Comparison of ENCODE assay signal across 12 mouse cellular contexts in genomic region chr10:13832546-13833033, GRCm38 (mm10). TPM values are rescaled to one million over a fixed set of nuclear protein-coding genes. Genes with fewer than 3 reads are reported as not detected.
DNase-seq lines count a peak whose midpoint lies in the region; ATAC-seq and TF ChIP-seq lines count a peak whose summit lies in the region.
"Had no signal": no experiment of that assay in that cellular context is flagged by ENCODE, and none has a peak within 500 bp of the region (broad histone marks: within the 10 kb centered on the region; RNA-seq: fewer than 3 reads in every experiment).

No protein-coding gene starts in this region.

- 65% methylated on average over 7 of the region's 7 CpGs for WGBS in cerebellum, adult 2 months

- peaks cover 26% of the 10 kb centered on the region for H3K4me1 ChIP-seq in cerebellum, adult 2 months (ENCODE audit: control insufficient read depth, insufficient read depth, low read length)

- ATAC-seq in megakaryocyte progenitor cell, adult 5-6 weeks (replicated peaks; ENCODE audit: poor library complexity) = peak; percentile 45

- intact Hi-C loops in heart, postnatal 14 days (cut with DNase I) = no loop called here

- H3K27ac ChIP-seq in cerebellum, adult 2 months (ENCODE audit: insufficient read depth, low read length) = peak overlapping the region; percentile 75
- H3K27ac ChIP-seq: embryonic facial prominence, embryonic 12.5 days; heart, embryonic 15.5 days had no signal

- DNase-seq in cerebellum, adult 2 months = no peak
- no peak for DNase-seq in cerebellum, postnatal 36 days
- peak; percentile 89 for DNase-seq in NIH3T3 (ENCODE audit: low read depth)
- DNase-seq in heart, postnatal 14 days = peak; percentile 19 to 44
- no peak for DNase-seq in kidney, adult 11 months
- no peak for DNase-seq in right cerebral cortex, postnatal 36 days (ENCODE audit: low spot score in 2 of 2)
- no peak for DNase-seq in left cerebral cortex, adult 11 months (ENCODE audit: low spot score)
- DNase-seq: adrenal gland, adult 2 months; right cerebral cortex, postnatal 4 days had no signal

- no peak for TF ChIP-seq POLR2A in cerebellum, adult 2 months (IDR thresholded peaks at IDR 0.05; ENCODE audit: borderline replicate concordance, insufficient read depth, low read length)

- no peak for TF ChIP-seq CTCF in cerebellum, adult 2 months (IDR thresholded peaks at IDR 0.05; ENCODE audit: borderline replicate concordance, insufficient read depth, low read depth, low read length)

- H3K27me3 ChIP-seq in cerebellum, adult 2 months (ENCODE audit: control insufficient read depth, insufficient read depth, low read length) = no peaks in the 10 kb centered on the region
- H3K27me3 ChIP-seq: embryonic facial prominence, embryonic 12.5 days; heart, embryonic 15.5 days had no signal

- H3K4me3 ChIP-seq in cerebellum, adult 2 months (replicated peaks; ENCODE audit: insufficient read depth, low read depth, low read length) = no peak overlapping the region
- H3K4me3 ChIP-seq: embryonic facial prominence, embryonic 12.5 days; heart, embryonic 15.5 days had no signal

RNA-seq across cellular contexts. Expression of gene Aig1, which starts 36.2 kb away (rescaled TPM):
- 130 and 132 TPM in 2 replicates for polyA plus RNA-seq in cerebellum, adult 2 months (2012; rRNA removed)
- 10 to 100 TPM; 55.5 to 60.1 TPM for total RNA-seq in heart, postnatal 14 days (2021)
- 11.7 and 23.6 TPM in 2 replicates for total RNA-seq in megakaryocyte progenitor cell, adult 5-6 weeks (2015)
- total RNA-seq in megakaryocyte progenitor cell, adult 5-6 weeks (2017) = 8.8 and 9.6 TPM in 2 replicates

Comparison
In these comparisons a context has a peak if more than half of its experiments do, and no peak if none do; other contexts are left out.
1. DNase-seq: peak in NIH3T3 (single experiment) and heart, postnatal 14 days (2 of 2); none in cerebellum, adult 2 months (0 of 2), cerebellum, postnatal 36 days (0 of 2), kidney, adult 11 months (single experiment), right cerebral cortex, postnatal 36 days (0 of 2) and left cerebral cortex, adult 11 months (single experiment).